Mouse (Mus musculus) fat pad, adult 2 months (tissue): ENCODE measurements around the gene Tnfsf10.
"Not testable (repeated sequence)": the region's sequence is repeated elsewhere in the genome, so short reads cannot be mapped to it uniquely, and the experiment has no call there.

Source experiments
- DNase-seq: peaks from one replicate; pipeline ENCODE4 v3.0.0-alpha.2; 2011; ENCODE audit warnings: low read depth, low spot score; ENCODE audit errors: extremely low read depth

The Tnfsf10 gene

DNA sequence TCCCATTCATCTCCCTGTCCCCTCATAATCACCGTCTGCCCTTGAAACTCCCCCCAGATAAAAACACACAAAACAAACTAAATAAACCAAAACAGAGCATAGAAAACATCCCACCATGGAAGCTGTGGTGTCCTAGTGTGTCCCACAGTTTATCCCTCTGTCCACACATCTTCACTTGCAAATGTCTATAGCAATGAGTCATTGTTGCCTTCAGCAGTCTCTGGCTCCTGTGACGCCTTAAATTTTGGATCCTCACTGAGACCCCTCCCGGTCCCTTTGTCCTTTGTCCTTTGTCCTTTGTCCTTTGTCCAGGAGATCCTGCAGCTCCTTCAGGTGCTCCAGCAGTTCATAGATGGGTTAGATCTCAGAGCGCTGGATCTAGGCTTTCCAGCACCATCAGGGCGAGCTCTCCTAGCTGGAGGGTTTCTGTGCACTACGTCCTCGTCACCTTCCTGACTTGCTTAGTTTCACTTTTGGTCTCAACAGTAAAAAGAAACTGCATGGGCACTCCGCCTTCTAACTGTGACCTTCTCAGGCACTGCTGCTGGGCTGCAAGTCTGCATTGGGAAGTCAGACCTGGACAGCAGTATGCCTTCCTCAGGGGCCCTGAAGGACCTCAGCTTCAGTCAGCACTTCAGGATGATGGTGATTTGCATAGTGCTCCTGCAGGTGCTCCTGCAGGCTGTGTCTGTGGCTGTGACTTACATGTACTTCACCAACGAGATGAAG, at the start of gene Tnfsf10:
TSS of gene Tnfsf10 (plus strand) at position 470 of the 729 bp plus-strand sequence.
- no peak for DNase-seq

GRCm38 (mm10) chr3:27267327-27267726, 49.5 kb upstream of the Tnfsf10 start:
- no peak for DNase-seq

GRCm38 (mm10) chr3:27267887-27268286, 48.9 kb upstream of the Tnfsf10 start:
- DNase-seq = no peak

DNA sequence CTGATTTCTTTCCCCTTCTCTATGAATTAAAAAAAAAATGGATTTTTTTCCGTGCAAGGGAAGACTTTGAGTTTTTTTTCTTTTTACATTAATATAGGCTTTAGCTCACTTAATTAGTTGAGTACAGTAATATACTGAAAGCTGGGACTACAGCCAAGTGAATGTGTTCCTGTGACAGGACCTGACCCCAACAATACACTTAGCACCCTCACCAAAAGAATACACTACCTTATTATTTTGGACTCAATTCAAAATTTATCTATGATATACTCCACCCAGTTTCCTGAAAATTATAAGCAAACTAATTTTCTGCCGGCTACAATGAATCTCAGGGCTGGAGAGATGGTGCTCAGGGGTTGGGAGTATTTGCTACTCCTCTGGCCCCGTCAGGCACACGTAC, 47.7 kb upstream of the Tnfsf10 start:
- DNase-seq = no peak

DNA sequence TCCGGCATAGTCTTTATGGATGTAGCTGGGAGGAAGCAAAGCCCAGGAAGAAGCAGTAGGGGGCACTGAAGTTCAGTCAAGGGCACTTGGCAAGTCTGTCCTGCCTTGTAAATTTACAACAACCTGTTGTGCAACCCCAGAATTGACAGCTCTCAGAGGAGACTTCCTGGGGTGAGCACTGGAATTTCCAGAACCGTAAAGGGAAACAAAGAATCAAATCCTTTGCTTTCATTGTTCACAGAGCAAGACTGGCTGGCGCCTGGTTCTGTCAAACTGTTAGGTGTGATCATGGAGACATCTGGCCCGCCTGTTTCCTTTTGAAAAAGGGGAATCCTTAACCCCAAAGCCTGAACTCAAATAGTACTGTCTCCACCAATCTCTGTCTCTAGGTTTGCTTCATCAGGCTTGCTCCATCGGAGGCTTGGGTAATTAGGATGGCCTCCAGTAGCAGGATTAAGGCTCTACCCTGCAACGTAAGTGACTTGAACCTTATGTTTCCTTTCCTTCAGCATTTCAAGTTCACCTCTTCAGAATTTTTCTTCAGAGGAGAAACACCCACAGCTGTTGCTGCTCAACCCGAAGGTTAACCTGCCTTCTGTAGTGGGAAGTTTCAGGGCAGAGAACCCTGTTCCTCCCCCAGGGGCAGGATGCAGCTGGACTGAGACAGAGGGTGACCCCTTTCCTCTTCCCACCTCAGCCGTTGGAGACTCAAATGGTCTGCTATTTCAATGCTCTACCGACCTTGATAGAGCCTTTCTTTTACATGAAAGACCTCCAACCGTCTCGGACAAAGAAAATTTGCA, 46.5 kb upstream of the Tnfsf10 start:
- DNase-seq = peak; percentile 56

DNA sequence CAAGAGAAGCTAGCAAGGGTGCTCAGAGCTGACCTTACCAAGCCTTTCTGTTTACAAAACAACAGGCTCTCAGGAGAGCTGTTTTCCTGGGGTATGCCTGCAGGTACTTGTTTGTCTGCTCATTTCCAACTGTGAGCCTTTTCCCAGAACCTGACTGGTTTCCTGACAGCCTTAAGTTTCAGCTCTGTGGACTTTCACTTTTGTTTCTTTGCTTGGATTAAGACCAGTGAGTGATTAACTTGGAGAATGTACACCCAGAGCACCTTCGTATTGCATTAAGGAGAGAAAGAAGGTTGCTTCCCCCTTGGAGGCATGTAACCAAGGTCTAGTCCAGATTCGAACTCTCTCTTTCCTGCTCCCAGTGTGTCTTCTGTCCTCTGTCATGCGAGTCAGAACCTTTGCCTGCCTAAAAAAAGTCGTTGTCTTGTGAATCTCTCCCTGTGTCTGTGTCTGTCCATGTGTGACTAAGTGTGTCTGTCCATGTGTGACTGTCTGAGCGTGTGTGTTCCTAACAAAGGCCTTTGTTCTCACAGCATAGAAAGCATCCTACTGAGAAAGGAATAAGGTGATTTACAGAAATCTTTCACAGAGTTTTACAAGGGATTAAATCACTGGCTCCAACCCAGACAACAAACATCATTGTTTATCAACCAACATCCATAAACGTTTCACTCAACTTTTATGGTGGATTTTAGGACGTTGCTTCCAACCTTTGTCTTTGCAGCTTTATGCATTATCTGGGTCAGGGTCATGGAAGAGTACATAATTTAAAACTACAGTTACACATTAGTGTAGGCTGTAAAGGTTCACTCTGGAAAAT, 43.7 kb upstream of the Tnfsf10 start:
- DNase-seq = no peak

GRCm38 (mm10) chr3:27279286-27279925, 37.4 kb upstream of the Tnfsf10 start:
- not testable (repeated sequence) for DNase-seq

DNA sequence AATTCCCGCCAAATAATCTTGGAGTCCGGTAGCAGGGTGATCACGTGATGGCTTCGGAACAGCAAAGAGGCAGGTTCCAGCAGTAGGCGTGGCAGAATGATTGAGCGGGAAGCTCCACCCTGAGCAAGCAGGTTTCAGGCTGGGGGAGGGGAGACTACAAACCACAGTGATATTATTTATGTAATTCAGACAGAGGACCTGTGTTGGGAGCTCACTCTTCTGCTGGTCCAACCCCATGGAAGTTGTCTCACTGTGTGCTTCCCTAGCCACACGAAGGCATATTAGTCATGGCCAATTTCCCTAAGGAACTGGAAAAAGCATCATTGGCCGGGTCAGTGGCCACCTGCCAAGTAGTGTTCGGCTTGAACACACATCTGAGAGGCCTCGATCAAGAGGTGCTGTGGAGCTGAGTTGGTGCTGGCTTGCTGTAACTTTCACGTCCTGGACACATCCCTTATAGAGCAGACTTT, 36.5 kb upstream of the Tnfsf10 start:
- no peak for DNase-seq

- DNase-seq = no peak
Measured at GRCm38 (mm10) chr3:27283071-27283713, 33.6 kb upstream of the Tnfsf10 start.

DNA sequence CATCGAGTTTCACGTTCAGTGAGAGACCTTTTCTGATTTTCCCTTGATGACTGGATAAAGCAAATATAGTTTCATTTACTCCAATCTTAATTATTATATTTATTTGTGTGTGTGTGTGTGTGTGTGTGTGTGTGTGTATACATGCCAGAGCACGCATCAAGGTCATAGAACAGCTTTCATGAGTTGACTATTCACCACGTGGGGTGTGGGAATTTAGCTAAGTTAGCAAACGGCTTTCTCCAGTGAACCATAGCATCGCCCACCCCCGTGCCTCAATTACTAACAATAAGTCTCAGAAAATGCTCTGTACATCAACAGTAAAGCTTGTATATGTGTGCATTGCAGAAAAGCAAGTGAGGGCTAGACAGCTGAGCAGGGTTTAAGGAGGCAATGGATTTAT, 33.0 kb upstream of the Tnfsf10 start:
- no peak for DNase-seq

- DNase-seq = no peak
Measured at GRCm38 (mm10) chr3:27284227-27284626, 32.6 kb upstream of the Tnfsf10 start.

GRCm38 (mm10) chr3:27285072-27285471, 31.8 kb upstream of the Tnfsf10 start:
- DNase-seq = no peak

DNA sequence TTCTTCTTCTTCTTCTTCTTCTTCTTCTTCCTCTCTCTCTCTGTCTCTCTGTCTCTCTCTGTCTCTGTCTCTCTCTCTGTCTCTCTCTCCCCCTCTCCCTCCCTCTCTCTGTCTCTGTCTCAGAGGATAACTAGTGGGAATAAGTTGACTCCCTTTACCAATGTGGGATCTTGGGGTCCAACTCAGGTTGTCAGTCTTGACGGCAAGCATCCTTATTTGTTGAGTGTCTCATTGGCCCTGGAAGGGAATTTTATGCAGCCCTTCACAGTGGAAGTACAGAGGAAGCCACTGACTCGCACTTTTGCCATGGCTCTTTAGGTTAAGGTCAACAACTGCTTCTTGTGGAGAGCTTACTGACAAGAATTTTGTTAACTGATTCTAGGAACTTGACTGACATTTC, 28.5 kb upstream of the Tnfsf10 start:
- DNase-seq = no peak

DNA sequence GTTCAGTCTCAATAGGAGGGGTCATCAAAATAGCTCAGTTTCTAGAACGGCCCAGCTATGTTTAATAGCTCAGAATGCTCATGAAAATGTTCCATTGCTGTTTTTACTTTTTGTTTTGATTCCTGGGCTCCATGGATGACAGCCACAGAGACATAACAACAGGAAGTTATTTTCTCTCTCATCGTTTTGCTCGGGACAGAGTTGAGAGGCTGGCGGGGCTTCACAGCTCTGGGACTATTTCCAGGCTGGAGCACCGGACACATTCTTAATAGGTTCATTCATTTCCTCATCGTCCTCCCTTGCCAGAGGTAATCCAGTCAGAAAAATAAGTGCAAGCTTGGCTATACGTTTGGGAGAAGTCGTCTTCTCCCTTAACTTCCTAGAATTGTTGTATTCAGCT, 27.9 kb upstream of the Tnfsf10 start:
- DNase-seq = no peak

GRCm38 (mm10) chr3:27290285-27290684, 26.5 kb upstream of the Tnfsf10 start:
- no peak for DNase-seq

- DNase-seq = not testable (repeated sequence)
Measured at GRCm38 (mm10) chr3:27290945-27291344, 25.9 kb upstream of the Tnfsf10 start.

DNA sequence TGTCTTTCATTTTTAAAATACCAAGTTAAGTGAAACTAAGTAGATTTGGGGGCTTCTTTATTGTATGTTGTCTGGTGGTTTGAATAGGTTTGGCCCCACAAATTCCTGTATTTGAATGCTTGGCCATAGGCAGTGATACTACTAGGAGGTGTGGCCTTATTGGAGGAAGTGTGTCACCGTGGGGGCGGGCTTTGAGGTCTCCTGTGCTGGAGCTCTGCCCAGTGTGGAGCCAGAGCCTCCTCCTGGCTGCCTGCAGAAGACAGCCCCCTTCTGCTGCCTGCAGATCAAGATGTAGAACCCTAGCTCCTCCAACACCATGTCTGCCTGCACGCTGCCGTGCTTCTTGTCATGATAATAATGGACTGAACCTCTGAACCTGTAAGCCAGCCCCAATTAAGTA, 25.4 kb upstream of the Tnfsf10 start:
- not testable (repeated sequence) for DNase-seq

DNA sequence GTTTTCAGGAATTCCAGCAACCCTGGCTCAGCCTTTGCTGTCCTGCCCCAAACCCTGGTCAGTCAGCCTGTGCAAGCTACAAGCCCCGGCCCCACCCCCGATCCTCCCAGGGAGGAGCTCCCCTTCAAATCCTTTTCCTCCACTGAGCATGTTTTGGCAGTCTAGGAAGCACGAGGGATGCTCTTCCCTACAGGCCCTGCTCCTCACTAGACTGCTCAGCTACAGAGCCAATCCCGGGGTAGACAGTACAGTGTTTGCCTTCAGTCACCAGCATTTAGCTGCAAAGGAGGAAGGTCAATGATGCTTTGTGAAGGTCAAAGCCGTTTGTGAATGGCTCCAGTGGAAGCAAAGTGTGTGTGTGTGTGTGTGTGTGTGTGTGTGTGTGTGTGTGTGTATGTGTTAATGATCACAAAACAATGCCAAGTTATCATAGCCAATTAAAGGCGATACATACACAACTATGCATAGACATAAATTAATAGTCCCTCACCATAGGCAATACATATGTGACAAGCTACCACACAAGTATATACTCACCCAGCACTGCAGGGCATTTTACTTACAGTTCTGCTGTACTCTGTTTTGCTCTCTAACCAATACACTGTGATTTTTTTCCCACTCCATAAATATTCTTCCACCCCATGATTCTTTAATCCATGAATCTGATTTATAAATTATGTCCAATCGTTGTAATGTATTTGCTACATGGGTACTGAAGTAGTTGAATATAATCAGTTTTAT, 23.0 kb upstream of the Tnfsf10 start:
- no peak for DNase-seq

GRCm38 (mm10) chr3:27300451-27300850, 16.4 kb upstream of the Tnfsf10 start:
- DNase-seq = no peak
